Mouse (Mus musculus) neural tube, embryonic 13.5 days (tissue): ENCODE measurements around the gene Fam78a. TPM values are rescaled to one million over a fixed set of nuclear protein-coding genes. Genes with fewer than 3 reads are reported as not detected.

Experiments used
- ATAC-seq: fragments of 200-750 bp; cut with Nextera tagmentation; 2 replicates; pipeline ENCODE4 v1.8.0; 2017; ENCODE audit warnings: low read depth, mild to moderate bottlenecking, moderate TSS enrichment, moderate library complexity
- H3K27ac ChIP-seq: fragments of 300-500 bp; sonication (generic); replicated peaks from 2 replicates; pipeline ENCODE4 v1.5.1; 2015; ENCODE audit warnings: moderate library complexity, mild to moderate bottlenecking, inconsistent platforms
- H3K27me3 ChIP-seq: fragments of 300-500 bp; sonication (generic); 2 replicates; pipeline ENCODE4 v1.6.1; 2015; ENCODE audit warnings: mild to moderate bottlenecking, inconsistent platforms
- H3K36me3 ChIP-seq: fragments of 300-500 bp; sonication (generic); 2 replicates; pipeline ENCODE4 v1.6.1; 2015; ENCODE audit warnings: mild to moderate bottlenecking, inconsistent platforms
- H3K4me1 ChIP-seq: fragments of 300-500 bp; sonication (generic); replicated peaks from 2 replicates; pipeline ENCODE4 v1.6.1; 2015; ENCODE audit warnings: inconsistent platforms
- H3K4me2 ChIP-seq: fragments of 300-500 bp; sonication (generic); 2 replicates; pipeline ENCODE4 v1.6.1; 2015; ENCODE audit warnings: inconsistent platforms, mild to moderate bottlenecking, moderate library complexity
- H3K4me3 ChIP-seq: fragments of 300-500 bp; sonication (generic); 2 replicates; pipeline ENCODE4 v1.5.1; 2015; ENCODE audit warnings: mild to moderate bottlenecking, inconsistent platforms
- H3K9ac ChIP-seq: fragments of 300-500 bp; sonication (generic); 2 replicates; pipeline ENCODE4 v1.6.1; 2015; ENCODE audit warnings: moderate library complexity, mild to moderate bottlenecking, inconsistent platforms
- H3K9me3 ChIP-seq: fragments of 300-500 bp; sonication (generic); 2 replicates; pipeline ENCODE4 v1.6.1; 2016; ENCODE audit warnings: inconsistent platforms
- WGBS: fragments of 180-500 bp; shearing (Covaris S2); methylation state at CpG from one replicate; pipeline ENCODE4 v1.1.7; 2015; 5-methylcytosine and 5-hydroxymethylcytosine counted together
- polyA plus RNA-seq: library from polyadenylated mRNA; unstranded; fragments of >200 nt; fragmentation: Nextera tagmentation; extraction: Ambion mirVana; gene quantifications from 2 replicates; pipeline ENCODE4 v1.2.1, GENCODE M21; 2015

Gene Fam78a
- polyA plus RNA-seq, result 0.88 and 1.2 TPM in 2 replicates

GRCm38 (mm10) chr2:32084111-32084871 is at the start of gene Fam78a:
Fam78a (minus strand) TSS chr2:32084857.
- WGBS, result under 1% methylated on average over 64 of the region's 68 CpGs
- Histone ChIP-seq H3K9me3 (no peaks in the 10 kb centered on the region), H3K9ac (peak within 1 kb of the TSS; percentile 67), H3K27ac (no peak within 1 kb of the TSS; the same call in 1 of the 2 replicates), H3K36me3 (no peaks in the 10 kb centered on the region), H3K4me2 (peak within 1 kb of the TSS; percentile 99), H3K27me3 (peaks cover 84% of the 10 kb centered on the region), H3K4me1 (peaks cover 35% of the 10 kb centered on the region), H3K4me3 (peak within 1 kb of the TSS; percentile 60)
- peak; percentile 73 for ATAC-seq

- peaks cover 20% of the 10 kb centered on the region for H3K4me1 ChIP-seq
- no peak for ATAC-seq
- 4% methylated on average over 2 of the region's 2 CpGs for WGBS
Measured at GRCm38 (mm10) chr2:32134039-32134438, 49.4 kb upstream of the Fam78a start.

GRCm38 (mm10) chr2:32132567-32132992 is 47.9 kb upstream of the Fam78a start:
- H3K4me3 ChIP-seq, result no peak overlapping the region
- WGBS, result 2% methylated on average over 12 of the region's 12 CpGs
- H3K9ac ChIP-seq, result no peak overlapping the region
- no peaks in the 10 kb centered on the region for H3K9me3 ChIP-seq
- no peak overlapping the region for H3K27ac ChIP-seq
- H3K4me1 ChIP-seq, result peaks cover 16% of the 10 kb centered on the region
- no peaks in the 10 kb centered on the region for H3K27me3 ChIP-seq
- no peaks in the 10 kb centered on the region for H3K36me3 ChIP-seq
- H3K4me2 ChIP-seq, result no peak overlapping the region
- no peak for ATAC-seq

More at GRCm38 (mm10) chr2:32134039-32134438, 49.4 kb upstream of the Fam78a start:
- no peaks in the 10 kb centered on the region for H3K27me3 ChIP-seq
- no peak overlapping the region for H3K9ac ChIP-seq
- H3K9me3 ChIP-seq, result no peaks in the 10 kb centered on the region
- H3K4me3 ChIP-seq, result no peak overlapping the region
- H3K4me2 ChIP-seq, result no peak overlapping the region
- no peak overlapping the region for H3K27ac ChIP-seq
- H3K36me3 ChIP-seq, result no peaks in the 10 kb centered on the region

GRCm38 (mm10) chr2:32131866-32132566 is 47.4 kb upstream of the Fam78a start:
- no peaks in the 10 kb centered on the region for H3K36me3 ChIP-seq
- H3K9me3 ChIP-seq, result no peaks in the 10 kb centered on the region
- ATAC-seq, result no peak
- H3K4me2 ChIP-seq, result no peak overlapping the region
- H3K4me1 ChIP-seq, result peaks cover 11% of the 10 kb centered on the region
- 63% methylated on average over 6 of the region's 6 CpGs for WGBS
- no peaks in the 10 kb centered on the region for H3K27me3 ChIP-seq
- H3K4me3 ChIP-seq, result no peak overlapping the region
- H3K27ac ChIP-seq, result no peak overlapping the region
- no peak overlapping the region for H3K9ac ChIP-seq

GRCm38 (mm10) chr2:32131205-32131834 is 46.7 kb upstream of the Fam78a start:
- peaks cover 6% of the 10 kb centered on the region for H3K4me1 ChIP-seq
- ATAC-seq, result no peak
- H3K9me3 ChIP-seq, result no peaks in the 10 kb centered on the region
- H3K27me3 ChIP-seq, result no peaks in the 10 kb centered on the region
- no peak overlapping the region for H3K9ac ChIP-seq
- H3K4me3 ChIP-seq, result no peak overlapping the region
- H3K4me2 ChIP-seq, result no peak overlapping the region
- H3K36me3 ChIP-seq, result no peaks in the 10 kb centered on the region
- no peak overlapping the region for H3K27ac ChIP-seq
- WGBS, result 84% methylated on average over 9 of the region's 9 CpGs

GRCm38 (mm10) chr2:32130435-32130834 is 45.8 kb upstream of the Fam78a start:
- no peaks in the 10 kb centered on the region for H3K36me3 ChIP-seq
- H3K4me3 ChIP-seq, result no peak overlapping the region
- ATAC-seq, result no peak
- H3K4me2 ChIP-seq, result no peak overlapping the region
- no peaks in the 10 kb centered on the region for H3K27me3 ChIP-seq
- H3K27ac ChIP-seq, result no peak overlapping the region
- 35% methylated on average over 6 of the region's 6 CpGs for WGBS
- H3K4me1 ChIP-seq, result peaks cover 6% of the 10 kb centered on the region
- no peaks in the 10 kb centered on the region for H3K9me3 ChIP-seq
- 0 out of 2 replicates have a peak overlapping the region, but pooled peaks have one; percentile 12 for H3K9ac ChIP-seq

- Histone ChIP-seq H3K4me2 (no peak overlapping the region), H3K36me3 (no peaks in the 10 kb centered on the region), H3K9ac (no peak overlapping the region), H3K27ac (no peak overlapping the region), H3K4me1 (peaks cover 6% of the 10 kb centered on the region), H3K9me3 (no peaks in the 10 kb centered on the region), H3K27me3 (no peaks in the 10 kb centered on the region), H3K4me3 (no peak overlapping the region)
- 58% methylated on average over 11 of the region's 11 CpGs for WGBS
- ATAC-seq, result no peak
Measured at GRCm38 (mm10) chr2:32129383-32130074, 44.9 kb upstream of the Fam78a start.

GRCm38 (mm10) chr2:32128536-32128841 is 43.8 kb upstream of the Fam78a start:
- no peak for ATAC-seq
- no peaks in the 10 kb centered on the region for H3K36me3 ChIP-seq
- H3K4me3 ChIP-seq, result no peak overlapping the region
- H3K4me2 ChIP-seq, result no peak overlapping the region
- WGBS, result 85% methylated on average over 5 of the region's 5 CpGs
- no peaks in the 10 kb centered on the region for H3K27me3 ChIP-seq
- no peaks in the 10 kb centered on the region for H3K9me3 ChIP-seq
- H3K4me1 ChIP-seq, result peaks cover 6% of the 10 kb centered on the region
- no peak overlapping the region for H3K27ac ChIP-seq
- H3K9ac ChIP-seq, result no peak overlapping the region

GRCm38 (mm10) chr2:32127653-32128535 is 43.2 kb upstream of the Fam78a start:
- Histone ChIP-seq H3K27me3 (no peaks in the 10 kb centered on the region), H3K36me3 (no peaks in the 10 kb centered on the region), H3K27ac (no peak overlapping the region), H3K9me3 (no peaks in the 10 kb centered on the region), H3K9ac (peak overlapping the region; percentile 3; the same call in 1 of the 2 replicates), H3K4me1 (peaks cover 6% of the 10 kb centered on the region), H3K4me3 (no peak overlapping the region), H3K4me2 (no peak overlapping the region)
- ATAC-seq, result no peak
- WGBS, result 34% methylated on average over 16 of the region's 16 CpGs

GRCm38 (mm10) chr2:32121785-32122184 is 37.1 kb upstream of the Fam78a start:
- Histone ChIP-seq H3K4me3 (no peak overlapping the region), H3K4me2 (no peak overlapping the region), H3K9ac (no peak overlapping the region), H3K9me3 (no peaks in the 10 kb centered on the region), H3K27ac (no peak overlapping the region), H3K27me3 (no peaks in the 10 kb centered on the region), H3K4me1 (no peaks in the 10 kb centered on the region), H3K36me3 (no peaks in the 10 kb centered on the region)
- 86% methylated on average over 2 of the region's 2 CpGs for WGBS
- no peak for ATAC-seq

- no peak for ATAC-seq
- H3K4me3 ChIP-seq, result no peak overlapping the region
- H3K4me1 ChIP-seq, result no peaks in the 10 kb centered on the region
- no peaks in the 10 kb centered on the region for H3K27me3 ChIP-seq
- no peaks in the 10 kb centered on the region for H3K9me3 ChIP-seq
- no peak overlapping the region for H3K4me2 ChIP-seq
- 78% methylated on average over 5 of the region's 5 CpGs for WGBS
- H3K36me3 ChIP-seq, result no peaks in the 10 kb centered on the region
- no peak overlapping the region for H3K9ac ChIP-seq
- no peak overlapping the region for H3K27ac ChIP-seq
Measured at GRCm38 (mm10) chr2:32121150-32121549, 36.5 kb upstream of the Fam78a start.
